Mouse (Mus musculus) ES-E14 (cell line): ENCODE results near the gene Elane.

Experiments used
- CHD2 ChIP-seq: IDR thresholded peaks from 2 replicates; pipeline ENCODE4 v1.6.1; 2014; ENCODE audit warnings: mild to moderate bottlenecking, low read depth, low read length, inconsistent platforms
- ZC3H11A ChIP-seq: IDR thresholded peaks from 2 replicates; pipeline ENCODE4 v1.6.1; 2012; ENCODE audit warnings: low read depth, mild to moderate bottlenecking, inconsistent platforms, low read length, borderline replicate concordance

- TF ChIP-seq ZC3H11A (no peak), CHD2 (no peak)
Measured at GRCm38 (mm10) chr10:79862925-79863324, 23.1 kb upstream of the Elane start.
